Mouse (Mus musculus): ENCODE results near the gene Actr3b. TPM values are rescaled to one million over a fixed set of nuclear protein-coding genes. Genes with fewer than 3 reads are reported as not detected.

The Actr3b gene
- total RNA-seq, 2 experiments from 2014 or later, result 145 to 156 TPM

GRCm38 (mm10) chr5:25877281-25877680 is 117.5 kb downstream of the Actr3b start:
- no peak for DNase-seq (ENCODE audit: extremely low spot score in 1 of 2, low spot score in 1 of 2)

GRCm38 (mm10) chr5:25877996-25878395 is 118.2 kb downstream of the Actr3b start:
- DNase-seq (ENCODE audit: extremely low spot score in 1 of 2, low spot score in 1 of 2), result no peak

GRCm38 (mm10) chr5:25886708-25887107 is 126.9 kb downstream of the Actr3b start:
- DNase-seq (ENCODE audit: extremely low spot score in 1 of 2, low spot score in 1 of 2), result no peak

- no peak for DNase-seq (ENCODE audit: extremely low spot score in 1 of 2, low spot score in 1 of 2)
Observed at GRCm38 (mm10) chr5:25889746-25890382, 130.1 kb downstream of the Actr3b start.

- DNase-seq (ENCODE audit: extremely low spot score in 1 of 2, low spot score in 1 of 2), result peak in 1 of 2 experiments; percentile 40
Observed at GRCm38 (mm10) chr5:25891321-25891720, 131.5 kb downstream of the Actr3b start.

Other genes starting within 250 kb of the Actr3b start
- gene Cct8l1, start 243.9 kb upstream of the Actr3b start, total RNA-seq (2021), result under 1 TPM in 1 of 2 experiments, not detected in 1; 0.19 TPM
- 1 to 10 TPM; 4.4 to 5.0 TPM for gene Xrcc2, start 54.2 kb upstream of the Actr3b start, total RNA-seq (2021)
- gene Gm21663, start 182.4 kb downstream of the Actr3b start, total RNA-seq (2021), result not detected
- gene Gm21671, start 194.4 kb downstream of the Actr3b start, total RNA-seq (2021), result not detected
- gene Gm21680, start 212.7 kb downstream of the Actr3b start, total RNA-seq (2021), result under 1 TPM in 1 of 2 experiments, not detected in 1; 0.07 TPM
- gene Gm21698, start 228.7 kb downstream of the Actr3b start, total RNA-seq (2021), result under 1 TPM in 1 of 2 experiments, not detected in 1; 0.40 TPM
- gene Gm1979, start 244.8 kb downstream of the Actr3b start, total RNA-seq (2021), result not detected

All from layer of hippocampus, postnatal 25 days (tissue).